Mouse (Mus musculus) heart, adult 18-20 months (tissue): ENCODE measurements around the gene AI467606. TPM values are rescaled to one million over a fixed set of nuclear protein-coding genes. Genes with fewer than 3 reads are reported as not detected.
"Not testable (repeated sequence)": the region's sequence is repeated elsewhere in the genome, so short reads cannot be mapped to it uniquely, and the experiment has no call there.

ENCODE experiments used
- DNase-seq, 2 experiments: peaks; one replicate each; pipeline ENCODE4 v3.0.0; 2021 to 2022; ENCODE audit warnings: mixed read lengths in 1 of 2
- long read RNA-seq, 2 experiments: library from polyadenylated mRNA; stranded (forward); transcript quantifications; one replicate each; pipeline ENCODE4 v2.0.0; 2021
- total RNA-seq, 2 experiments: library from RNA; stranded (reverse); gene quantifications; 2 replicates each; pipeline ENCODE4 v1.2.3; 2021

AI467606 gene
- total RNA-seq = 1 to 10 TPM; 1.3 to 2.9 TPM
- long read RNA-seq, experiment 1, partial matches to known transcripts = 0 of 5 reads
- long read RNA-seq, experiment 1, other reads (novel, unspliced or antisense) = 1 of 5 reads
- long read RNA-seq, experiment 2, partial matches to known transcripts = 0 of 2 reads
- long read RNA-seq, experiment 2, other reads (novel, unspliced or antisense) = 1 of 2 reads

- peak; percentile 62 to 89 for DNase-seq
Measured at GRCm38 (mm10) chr7:127091114-127091896, at the start of gene AI467606. Gene AI467606 (plus strand): TSS chr7:127091359.

- peak; percentile 92 to 97 for DNase-seq
Measured at GRCm38 (mm10) chr7:127041851-127042672, 49.1 kb upstream of the AI467606 start, which contains the start of gene Kif22. Gene Kif22 (minus strand): TSS chr7:127042471.

GRCm38 (mm10) chr7:127055026-127055585, 36.1 kb upstream of the AI467606 start:
- DNase-seq = no peak

DNA sequence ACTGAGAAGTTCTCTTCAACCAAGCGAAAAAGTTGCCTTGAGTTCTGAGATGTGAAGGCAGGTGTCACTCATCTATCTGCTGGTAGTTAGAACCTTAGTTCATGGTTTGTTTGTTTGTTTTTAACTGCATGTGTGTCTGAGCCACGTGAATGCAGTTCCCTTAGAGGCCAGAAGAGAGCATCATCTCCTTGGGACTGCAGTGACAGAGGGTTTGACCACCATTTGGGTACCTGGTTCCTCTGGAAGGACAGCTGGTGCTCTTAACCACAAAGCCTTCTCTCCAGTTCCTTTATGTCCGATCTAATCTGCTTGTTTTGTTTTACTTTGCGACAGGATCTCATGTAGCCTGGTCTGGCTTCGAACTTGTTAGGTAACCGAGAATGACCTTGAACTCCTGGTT, 25.6 kb upstream of the AI467606 start:
- DNase-seq = no peak

GRCm38 (mm10) chr7:127066317-127066716, 24.8 kb upstream of the AI467606 start:
- DNase-seq = no peak

DNA sequence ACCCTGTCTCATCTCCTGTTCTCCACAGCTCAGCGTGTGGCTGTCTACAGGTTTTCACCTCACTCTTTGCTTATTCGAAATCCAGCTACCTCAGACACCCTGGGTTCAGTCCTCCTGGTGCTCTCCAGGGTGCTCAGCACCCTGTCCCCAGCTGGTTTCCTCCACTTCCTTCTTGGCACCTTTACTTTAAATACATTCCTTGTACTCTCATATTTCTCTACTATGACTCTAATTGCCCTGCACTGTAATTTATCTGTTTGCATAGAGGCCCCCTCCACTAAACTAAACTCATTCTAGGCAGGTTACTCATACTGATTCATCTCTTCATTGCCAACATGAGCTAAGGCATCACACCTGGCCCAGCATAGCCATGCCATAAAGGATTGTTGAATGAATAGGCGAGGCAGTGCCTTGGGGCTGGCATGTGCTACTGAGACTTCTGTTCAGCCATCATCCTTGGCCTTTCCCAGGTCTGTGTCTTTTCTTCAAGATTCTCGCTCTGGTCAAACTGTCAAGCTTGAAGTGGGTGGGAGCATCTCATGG, 20.2 kb upstream of the AI467606 start:
- no peak for DNase-seq

- no peak for DNase-seq
Measured at GRCm38 (mm10) chr7:127073221-127073620, 17.9 kb upstream of the AI467606 start.

- no peak for DNase-seq
Measured at GRCm38 (mm10) chr7:127076188-127076587, 15.0 kb upstream of the AI467606 start.

DNA sequence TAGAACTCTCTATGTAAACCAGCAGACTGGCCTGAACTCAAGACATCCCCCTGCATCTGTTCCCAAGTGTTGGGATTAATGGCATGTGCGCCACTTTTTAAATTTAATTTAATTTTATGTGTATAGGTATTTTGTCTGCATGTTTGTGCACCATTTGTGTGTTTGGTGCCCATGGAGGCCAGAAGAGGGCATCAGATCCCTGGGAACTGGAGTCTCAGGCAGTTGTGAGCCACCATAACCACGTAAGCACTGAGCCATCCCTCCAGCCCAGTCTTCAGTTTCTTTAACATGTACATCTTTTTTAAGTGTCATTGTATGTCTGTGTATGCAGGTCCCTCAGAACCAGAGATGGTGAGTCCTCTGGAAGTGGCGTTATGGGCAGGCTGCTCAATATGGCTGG, 13.5 kb upstream of the AI467606 start:
- DNase-seq = no peak

DNA sequence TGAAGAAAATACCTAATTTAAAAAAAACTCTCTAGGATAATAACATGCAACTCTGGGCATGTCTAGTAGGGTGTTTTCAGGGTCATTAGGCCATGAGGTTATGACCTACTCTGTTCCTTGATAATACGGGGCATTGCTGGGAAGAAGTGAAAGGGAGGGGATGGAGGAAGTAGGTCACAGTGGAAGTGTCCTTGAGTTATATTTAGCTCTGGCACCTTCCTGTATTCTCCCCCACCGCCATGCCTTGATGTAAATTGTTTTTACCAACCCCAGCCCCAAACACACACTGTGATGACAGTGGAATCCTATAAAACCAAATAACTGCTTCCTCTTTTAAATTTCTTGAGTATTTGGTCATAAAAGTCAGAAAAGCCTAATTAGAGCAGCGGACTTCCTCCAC, 11.1 kb upstream of the AI467606 start:
- DNase-seq = no peak

- DNase-seq = no peak
Measured at GRCm38 (mm10) chr7:127082271-127082670, 8.9 kb upstream of the AI467606 start.

DNA sequence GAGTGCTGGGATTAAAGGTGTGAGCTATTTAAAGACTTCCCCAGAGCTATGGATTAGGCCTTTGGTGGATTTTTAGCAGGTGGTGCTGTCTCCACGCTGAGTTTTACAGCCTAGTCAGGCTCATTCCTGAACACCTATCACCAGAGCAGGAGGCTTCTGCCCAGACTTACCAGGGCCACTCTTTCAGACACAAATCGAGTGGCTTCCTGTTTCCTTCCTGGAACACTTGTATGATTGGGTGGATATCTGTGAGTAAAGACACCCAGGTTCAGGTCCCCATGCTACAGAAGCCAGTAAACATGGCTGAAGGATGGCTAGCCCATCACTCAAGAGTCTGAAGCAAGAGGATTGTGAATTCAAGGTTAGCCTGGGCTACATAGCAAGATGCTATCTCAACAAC, 8.2 kb upstream of the AI467606 start:
- no peak for DNase-seq

- DNase-seq = no peak
Measured at GRCm38 (mm10) chr7:127083689-127084088, 7.5 kb upstream of the AI467606 start.

- DNase-seq = no peak
Measured at GRCm38 (mm10) chr7:127084794-127085193, 6.4 kb upstream of the AI467606 start.

DNA sequence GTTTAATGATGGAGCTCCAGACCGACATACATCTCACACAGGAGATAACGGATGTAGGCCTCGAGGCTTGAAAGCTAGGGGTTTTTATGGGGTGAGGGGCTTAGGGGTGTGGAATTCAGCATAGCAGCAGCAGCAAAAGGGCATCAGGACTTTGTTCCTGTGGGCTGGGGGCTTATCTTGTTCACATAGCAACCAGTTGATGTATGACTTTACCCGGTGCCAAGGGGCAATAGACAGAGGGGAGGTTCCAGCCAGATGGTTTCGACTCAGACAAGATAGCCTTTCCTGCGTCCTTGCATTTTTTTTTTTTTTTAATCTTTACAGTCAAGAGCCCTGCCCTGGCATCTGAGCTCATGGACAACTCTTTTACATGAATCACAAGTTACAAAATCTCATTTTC, 5.4 kb upstream of the AI467606 start:
- DNase-seq = not testable (repeated sequence)

GRCm38 (mm10) chr7:127087278-127088010, 3.7 kb upstream of the AI467606 start, which contains the start of gene Zg16:
Gene Zg16 (minus strand): TSS chr7:127087328.
- DNase-seq = not testable (repeated sequence)

DNA sequence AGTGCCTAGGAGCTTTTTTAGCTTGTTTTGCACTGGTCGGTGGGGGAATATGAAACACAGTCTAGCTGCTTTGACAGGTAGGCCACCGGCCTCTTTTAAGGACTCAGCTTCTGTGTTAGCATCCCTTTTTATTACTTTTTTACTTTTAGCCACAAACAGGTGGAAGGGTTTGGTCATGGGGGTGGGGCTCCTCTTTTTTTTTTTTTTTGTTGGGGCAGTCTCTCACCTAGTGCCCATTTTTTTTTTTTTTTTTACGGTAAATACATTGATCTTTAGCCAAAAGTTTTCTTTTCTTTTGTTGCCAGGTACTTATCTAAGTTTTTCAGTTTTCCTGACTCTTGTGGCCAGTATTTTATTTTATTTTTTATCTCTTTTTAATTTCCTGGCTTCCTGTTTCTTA, 3.1 kb upstream of the AI467606 start:
- no peak for DNase-seq

DNA sequence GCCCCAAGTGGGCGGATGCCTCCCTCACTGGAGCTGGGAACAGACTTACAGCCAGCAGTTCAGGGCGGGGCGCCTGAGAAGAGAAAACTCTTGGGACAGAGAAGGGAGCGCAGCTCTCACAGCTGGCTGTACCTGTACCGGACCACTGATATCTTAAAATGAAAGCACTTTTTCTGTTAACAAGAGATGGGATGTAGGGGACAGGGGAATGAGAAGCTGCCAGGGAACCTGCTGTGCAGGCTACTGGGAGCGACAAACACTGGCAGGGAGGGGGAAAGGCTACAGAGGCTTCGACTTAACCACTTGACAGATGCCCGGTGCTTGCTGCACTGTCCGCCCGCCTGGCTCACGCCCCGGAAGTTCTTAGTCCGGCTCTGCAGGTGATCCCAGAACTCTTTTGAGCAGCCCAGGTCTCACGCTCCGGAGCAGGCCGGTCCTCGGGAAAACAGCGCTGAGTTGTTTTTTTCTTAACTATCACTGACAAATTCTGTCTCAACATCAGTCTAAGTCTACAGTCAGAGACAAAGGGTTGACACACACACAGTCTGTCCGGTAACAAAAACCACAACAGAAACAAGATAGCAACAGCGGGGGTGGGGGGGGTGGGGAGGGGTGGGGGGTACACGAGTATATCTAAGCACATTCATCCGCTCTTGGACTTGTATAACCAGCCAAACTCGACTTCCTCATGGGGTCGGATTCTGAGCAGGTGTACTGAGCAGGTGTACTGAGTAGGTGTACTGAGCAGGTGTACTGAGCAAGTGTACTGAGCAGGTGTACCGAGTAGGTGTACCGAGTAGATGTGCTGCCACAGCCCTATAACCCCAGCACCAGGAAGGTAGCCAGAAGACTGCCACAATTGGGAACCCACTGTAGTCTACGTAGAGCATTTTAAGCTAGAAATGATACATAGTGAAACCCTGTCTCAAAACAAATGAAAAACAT, 2.0 kb upstream of the AI467606 start:
- DNase-seq = peak in 1 of 2 experiments; percentile 26

DNA sequence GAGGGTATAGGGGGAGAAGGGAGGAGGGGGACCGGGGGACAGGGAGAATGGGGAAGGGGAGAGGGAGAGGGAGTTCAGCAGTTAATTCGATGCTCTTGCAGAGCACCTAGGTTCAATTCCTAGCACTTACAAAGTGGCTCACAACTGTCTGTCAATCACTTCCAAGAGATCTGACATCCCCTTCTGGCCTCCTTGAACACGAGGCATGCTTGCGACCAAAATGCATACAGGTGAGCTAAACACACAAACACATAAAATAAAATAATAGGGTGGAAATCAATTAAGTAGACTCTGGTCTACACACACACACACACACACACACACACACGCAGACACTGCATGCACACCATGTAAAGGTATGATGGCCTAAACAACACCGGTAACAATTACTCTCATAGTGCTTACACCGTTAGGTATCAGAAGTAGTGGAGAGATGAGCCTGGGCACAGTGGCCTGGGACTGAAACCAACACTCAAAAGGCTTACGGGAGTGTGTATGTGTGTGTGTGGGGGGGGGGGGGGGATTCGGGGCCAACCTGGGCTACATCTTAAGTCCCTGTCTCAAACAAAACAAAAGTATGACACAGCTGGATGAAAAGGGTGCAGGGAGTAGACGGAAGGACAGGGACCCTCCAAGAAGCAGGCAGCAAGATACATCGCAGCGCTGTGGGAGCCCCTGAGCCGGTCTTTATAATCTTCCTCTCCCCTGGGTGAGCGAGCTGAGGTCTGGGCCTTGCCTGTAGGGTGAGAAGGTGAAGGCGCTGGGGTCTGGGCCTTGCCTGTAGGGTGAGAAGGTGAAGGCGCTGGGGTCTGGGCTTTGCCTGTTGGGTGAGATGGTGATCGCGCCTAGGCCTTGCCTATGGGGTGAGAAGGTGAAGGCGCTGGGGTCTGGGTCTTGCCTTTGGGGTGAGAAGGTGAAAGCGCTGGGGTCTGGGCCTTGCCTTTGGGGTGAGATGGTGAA, 725 bp upstream of the AI467606 start:
- DNase-seq = no peak
